Mouse (Mus musculus) spleen, postnatal 14 days (tissue): ENCODE measurements around the gene Zfp131.

Experiments used
- DNase-seq, 2 experiments: peaks; one replicate each; pipeline ENCODE4 v3.0.0; 2021 to 2022; ENCODE audit warnings: low spot score in 2 of 2

Zfp131 gene

GRCm38 (mm10) chr13:119755141-119755547 is 35.5 kb downstream of the Zfp131 start:
- DNase-seq, result no peak

- no peak for DNase-seq
These were observed 36.1 kb downstream of the Zfp131 start for GRCm38 (mm10) chr13:119754635-119755020.

GRCm38 (mm10) chr13:119753859-119754634 is 36.6 kb downstream of the Zfp131 start:
- no peak for DNase-seq

GRCm38 (mm10) chr13:119746930-119747329 is 43.8 kb downstream of the Zfp131 start:
- no peak for DNase-seq

- DNase-seq, result no peak
These were observed 47.2 kb downstream of the Zfp131 start for GRCm38 (mm10) chr13:119743470-119743869.

- no peak for DNase-seq
These were observed 47.8 kb downstream of the Zfp131 start for GRCm38 (mm10) chr13:119742711-119743415.

GRCm38 (mm10) chr13:119741390-119742237 is 49.1 kb downstream of the Zfp131 start:
- DNase-seq, result no peak

GRCm38 (mm10) chr13:119731448-119731847 is 59.2 kb downstream of the Zfp131 start:
- DNase-seq, result no peak

GRCm38 (mm10) chr13:119729406-119729805 is 61.3 kb downstream of the Zfp131 start:
- no peak for DNase-seq

GRCm38 (mm10) chr13:119727608-119728387 is 62.9 kb downstream of the Zfp131 start:
- no peak for DNase-seq

- DNase-seq, result no peak
These were observed 66.1 kb downstream of the Zfp131 start for GRCm38 (mm10) chr13:119724541-119724940.

- DNase-seq, result no peak
These were observed 67.3 kb downstream of the Zfp131 start for GRCm38 (mm10) chr13:119723368-119723767.

- DNase-seq, result no peak
These were observed 68.2 kb downstream of the Zfp131 start for GRCm38 (mm10) chr13:119722447-119722846.

GRCm38 (mm10) chr13:119716105-119716504 is 74.6 kb downstream of the Zfp131 start:
- DNase-seq, result no peak
